Mouse (Mus musculus): ENCODE results near the gene Clasrp.

The Clasrp gene

GRCm38 (mm10) chr7:19561765-19562642, 42.3 kb downstream of the Clasrp start:
- DNase-seq: peak; percentile 93

GRCm38 (mm10) chr7:19561431-19561764, 42.9 kb downstream of the Clasrp start:
- no peak for DNase-seq

GRCm38 (mm10) chr7:19560491-19561260, 43.6 kb downstream of the Clasrp start:
- DNase-seq: no peak

- DNase-seq: peak; percentile 49
These were observed 45.3 kb downstream of the Clasrp start for GRCm38 (mm10) chr7:19558965-19559364.

- no peak for DNase-seq
These were observed 46.0 kb downstream of the Clasrp start for GRCm38 (mm10) chr7:19557982-19558900.

GRCm38 (mm10) chr7:19557086-19557485, 47.2 kb downstream of the Clasrp start:
- DNase-seq: no peak

- no peak for DNase-seq
These were observed 50.1 kb downstream of the Clasrp start for GRCm38 (mm10) chr7:19554168-19554567.

GRCm38 (mm10) chr7:19552443-19552842, 51.8 kb downstream of the Clasrp start:
- DNase-seq: no peak

GRCm38 (mm10) chr7:19551634-19552033, 52.7 kb downstream of the Clasrp start:
- no peak for DNase-seq

- DNase-seq: no peak
These were observed 54.9 kb downstream of the Clasrp start for GRCm38 (mm10) chr7:19549394-19549793.

GRCm38 (mm10) chr7:19547344-19547969, 56.8 kb downstream of the Clasrp start:
- no peak for DNase-seq

GRCm38 (mm10) chr7:19546007-19546406, 58.3 kb downstream of the Clasrp start:
- no peak for DNase-seq

GRCm38 (mm10) chr7:19543584-19543983, 60.7 kb downstream of the Clasrp start:
- peak; percentile 77 for DNase-seq

- DNase-seq: no peak
These were observed 62.1 kb downstream of the Clasrp start for GRCm38 (mm10) chr7:19542155-19542691.

- no peak for DNase-seq
These were observed 62.6 kb downstream of the Clasrp start for GRCm38 (mm10) chr7:19541681-19542154.

GRCm38 (mm10) chr7:19540771-19541566, 63.3 kb downstream of the Clasrp start:
- DNase-seq: no peak

- no peak for DNase-seq
These were observed 69.6 kb downstream of the Clasrp start for GRCm38 (mm10) chr7:19534676-19535075.

- no peak for DNase-seq
These were observed 72.0 kb downstream of the Clasrp start for GRCm38 (mm10) chr7:19532240-19532639.

- no peak for DNase-seq
These were observed 73.2 kb downstream of the Clasrp start for GRCm38 (mm10) chr7:19531077-19531476.

Measured in thymus, postnatal 14 days (tissue).